Mouse (Mus musculus) cortical plate, adult 2 months (tissue): ENCODE measurements around the gene Palm. TPM values are rescaled to one million over a fixed set of nuclear protein-coding genes. Genes with fewer than 3 reads are reported as not detected.

Experiments used
- H3K27ac ChIP-seq: fragments of 200-500 bp; 2 replicates; pipeline ENCODE4 v1.5.1; 2012; ENCODE audit warnings: low read length, control low read depth, inconsistent platforms; ENCODE audit not compliant: insufficient read depth
- H3K4me1 ChIP-seq: fragments of 200-500 bp; 2 replicates; pipeline ENCODE4 v1.6.1; 2011; ENCODE audit warnings: low read length; ENCODE audit not compliant: control insufficient read depth, insufficient read depth
- H3K4me3 ChIP-seq: fragments of 200-500 bp; 2 replicates; pipeline ENCODE4 v1.5.1; 2011; ENCODE audit warnings: mild to moderate bottlenecking, low read length, control low read depth; ENCODE audit not compliant: insufficient read depth
- CTCF ChIP-seq: fragments of 200-500 bp; IDR thresholded peaks from 2 replicates; pipeline ENCODE4 v1.5.1; 2011; ENCODE audit warnings: mild to moderate bottlenecking, control low read depth, low read length; ENCODE audit not compliant: insufficient read depth; ENCODE audit errors: extremely low read depth
- POLR2A ChIP-seq: fragments of 200-500 bp; IDR thresholded peaks from 2 replicates; pipeline ENCODE4 v1.6.1; 2011; ENCODE audit warnings: mild to moderate bottlenecking, low read length, control low read depth; ENCODE audit not compliant: insufficient read depth; ENCODE audit errors: extremely low read depth
- polyA plus RNA-seq: library from polyadenylated mRNA; depleted of rRNA; stranded (reverse); fragments of >200 nt; gene quantifications from 2 replicates; pipeline ENCODE4 v1.2.3, GENCODE M21; 2012

Gene Palm
- polyA plus RNA-seq, 1 experiment = 294 TPM

GRCm38 (mm10) chr10:79795905-79796304, 2.5 kb downstream of the Palm start:
- TF ChIP-seq POLR2A (no peak), CTCF (no peak)
- peaks cover 6% of the 10 kb centered on the region; the same call in 1 of the 2 replicates for H3K4me1 ChIP-seq
- no peak overlapping the region for H3K27ac ChIP-seq
- H3K4me3 ChIP-seq = no peak overlapping the region

- no peak overlapping the region for H3K27ac ChIP-seq
- H3K4me3 ChIP-seq = no peak overlapping the region
Measured at GRCm38 (mm10) chr10:79797326-79797725, 4.0 kb downstream of the Palm start.

GRCm38 (mm10) chr10:79798289-79798928, 5.0 kb downstream of the Palm start:
- Histone ChIP-seq H3K4me3 (no peak overlapping the region), H3K27ac (no peak overlapping the region), H3K4me1 (peaks cover 19% of the 10 kb centered on the region)
- no peak for TF ChIP-seq POLR2A
- TF ChIP-seq CTCF = no peak

More at GRCm38 (mm10) chr10:79797326-79797725, 4.0 kb downstream of the Palm start:
- H3K4me1 ChIP-seq = peaks cover 12% of the 10 kb centered on the region; the same call in 1 of the 2 replicates
- TF ChIP-seq POLR2A = no peak
- no peak for TF ChIP-seq CTCF

GRCm38 (mm10) chr10:79800508-79800907, 7.1 kb downstream of the Palm start:
- no peak overlapping the region for H3K4me3 ChIP-seq
- peaks cover 21% of the 10 kb centered on the region for H3K4me1 ChIP-seq
- H3K27ac ChIP-seq = no peak overlapping the region
- TF ChIP-seq POLR2A (no peak), CTCF (no peak)

GRCm38 (mm10) chr10:79801837-79802236, 8.5 kb downstream of the Palm start:
- TF ChIP-seq POLR2A (no peak), CTCF (no peak)
- no peak overlapping the region for H3K4me3 ChIP-seq
- H3K27ac ChIP-seq = peak overlapping the region; percentile 97
- peaks cover 23% of the 10 kb centered on the region for H3K4me1 ChIP-seq

- H3K4me1 ChIP-seq = peaks cover 23% of the 10 kb centered on the region
- no peak overlapping the region for H3K4me3 ChIP-seq
- TF ChIP-seq CTCF (no peak), POLR2A (no peak)
- peak overlapping the region; percentile 97 for H3K27ac ChIP-seq
Measured at GRCm38 (mm10) chr10:79802331-79802971, 9.1 kb downstream of the Palm start.

GRCm38 (mm10) chr10:79803716-79804323, 10.4 kb downstream of the Palm start:
- H3K27ac ChIP-seq = peak overlapping the region; percentile 97
- peaks cover 22% of the 10 kb centered on the region for H3K4me1 ChIP-seq
- TF ChIP-seq POLR2A = 0 out of 2 replicates have a peak, but pooled peaks have one; percentile 29
- no peak for TF ChIP-seq CTCF
- 0 out of 2 replicates have a peak overlapping the region, but pooled peaks have one; percentile 1 for H3K4me3 ChIP-seq

GRCm38 (mm10) chr10:79805636-79806035, 12.3 kb downstream of the Palm start:
- no peak for TF ChIP-seq POLR2A
- no peak for TF ChIP-seq CTCF
- Histone ChIP-seq H3K4me3 (no peak overlapping the region), H3K27ac (peak overlapping the region; percentile 20), H3K4me1 (peaks cover 20% of the 10 kb centered on the region)

- peak overlapping the region; percentile 20 for H3K27ac ChIP-seq
- H3K4me1 ChIP-seq = peaks cover 20% of the 10 kb centered on the region
- TF ChIP-seq POLR2A (no peak), CTCF (no peak)
- 0 out of 2 replicates have a peak overlapping the region, but pooled peaks have one; percentile 3 for H3K4me3 ChIP-seq
Measured at GRCm38 (mm10) chr10:79806331-79806730, 13.0 kb downstream of the Palm start.

GRCm38 (mm10) chr10:79806972-79807371, 13.6 kb downstream of the Palm start:
- Histone ChIP-seq H3K4me3 (0 out of 2 replicates have a peak overlapping the region, but pooled peaks have one; percentile 3), H3K4me1 (peaks cover 18% of the 10 kb centered on the region), H3K27ac (peak overlapping the region; percentile 20; the same call in 1 of the 2 replicates)
- TF ChIP-seq CTCF (no peak), POLR2A (no peak)
